Mouse (Mus musculus) naive thymus-derived CD4-positive, alpha-beta T cell, adult 5 months (primary cell): ENCODE results near the gene Gps2. TPM values are rescaled to one million over a fixed set of nuclear protein-coding genes. Genes with fewer than 3 reads are reported as not detected.

Experiments
- polyA plus RNA-seq: library from polyadenylated mRNA; unstranded; fragments of 100-300 nt; shearing (Covaris generic); gene quantifications from one replicate; pipeline ENCODE4 v1.2.1, GENCODE M21; 2017

Gene Gps2
- 253 TPM for polyA plus RNA-seq

DNA sequence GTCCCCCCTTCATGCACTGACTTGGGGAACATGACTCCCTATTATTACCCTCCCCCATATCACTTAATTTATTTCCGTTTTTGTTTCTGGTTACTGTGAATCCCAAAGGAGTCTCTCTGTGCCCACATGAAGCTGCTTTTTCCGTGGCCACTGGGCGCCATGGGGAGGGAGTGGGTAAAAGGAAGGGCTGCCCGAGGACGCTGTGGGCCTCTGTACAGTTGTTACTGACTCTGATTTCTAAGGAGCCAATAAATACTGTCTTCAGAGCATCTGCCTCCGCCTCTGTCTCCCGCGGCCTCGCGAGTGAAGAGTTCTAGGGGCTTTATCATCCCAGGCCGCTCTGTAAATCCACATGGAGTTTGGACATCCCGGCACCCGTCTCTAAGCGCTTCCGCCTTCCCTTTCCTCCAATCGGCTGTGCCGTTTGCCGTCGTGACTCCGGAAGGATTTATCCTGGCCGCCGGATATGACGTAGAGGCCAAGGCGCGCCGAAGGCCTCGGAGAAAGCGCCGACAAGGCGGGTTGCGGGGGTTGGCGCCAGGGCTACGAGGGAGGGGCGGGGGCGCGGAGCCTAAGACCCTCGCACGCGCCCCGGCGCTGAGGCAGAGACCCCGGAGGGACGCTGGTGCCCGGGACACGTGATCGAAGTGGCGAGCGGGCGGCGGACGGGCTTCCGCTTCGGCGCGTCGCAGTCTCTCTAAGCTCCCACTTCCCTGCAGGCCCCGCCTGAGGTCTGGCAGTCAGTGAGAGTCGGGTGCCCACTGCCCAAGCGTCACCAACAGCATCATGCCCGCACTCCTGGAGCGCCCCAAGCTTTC is at the start of gene Gps2:
TSS of gene Gps2 (plus strand) at position 335 of the 818 bp plus-strand sequence.

GRCm38 (mm10) chr11:69877878-69878277 is 35.8 kb upstream of the Gps2 start, which contains the start of gene Tmem95:
Gene Tmem95, minus strand, starts transcription at chr11:69878018.

DNA sequence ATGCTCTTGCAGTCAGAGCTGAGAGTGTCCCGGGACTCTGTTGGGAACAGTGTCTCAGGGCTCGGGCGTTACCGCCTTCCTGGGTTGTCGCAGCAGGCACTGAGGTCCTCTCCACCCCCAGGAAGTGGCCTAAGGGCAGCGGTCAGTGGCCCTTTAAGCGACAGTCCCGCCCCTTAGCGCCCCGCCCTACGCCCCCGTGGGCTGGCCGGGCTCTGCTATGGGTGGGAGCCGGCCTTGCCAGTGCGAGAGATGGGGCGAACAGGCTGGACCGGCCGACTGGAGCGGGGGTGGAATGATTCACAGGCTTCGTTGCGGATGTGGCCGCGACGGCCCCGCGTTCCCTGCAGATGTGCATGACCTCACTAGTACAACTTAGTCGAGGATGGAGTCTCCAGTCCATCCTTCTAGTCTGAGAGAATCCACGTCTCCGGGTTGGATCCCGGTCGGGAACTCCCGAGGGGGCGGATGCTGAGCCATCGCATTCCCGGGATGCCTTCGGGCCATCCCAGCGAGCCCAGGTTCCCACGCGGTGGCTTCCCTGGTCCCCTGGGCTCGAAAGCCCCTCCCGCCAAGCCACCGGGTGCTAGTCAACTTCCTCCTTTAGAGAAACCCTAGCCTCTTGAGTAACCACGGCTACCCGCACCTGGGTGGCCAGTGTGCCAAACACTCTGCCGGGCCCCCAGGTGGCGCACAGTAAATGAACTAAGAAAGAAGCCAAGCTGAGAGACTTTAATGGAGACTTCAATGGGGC is 32.7 kb upstream of the Gps2 start, which contains the start of gene Kctd11:
TSS of gene Kctd11 (minus strand) at position 554 of the 751 bp plus-strand sequence.

DNA sequence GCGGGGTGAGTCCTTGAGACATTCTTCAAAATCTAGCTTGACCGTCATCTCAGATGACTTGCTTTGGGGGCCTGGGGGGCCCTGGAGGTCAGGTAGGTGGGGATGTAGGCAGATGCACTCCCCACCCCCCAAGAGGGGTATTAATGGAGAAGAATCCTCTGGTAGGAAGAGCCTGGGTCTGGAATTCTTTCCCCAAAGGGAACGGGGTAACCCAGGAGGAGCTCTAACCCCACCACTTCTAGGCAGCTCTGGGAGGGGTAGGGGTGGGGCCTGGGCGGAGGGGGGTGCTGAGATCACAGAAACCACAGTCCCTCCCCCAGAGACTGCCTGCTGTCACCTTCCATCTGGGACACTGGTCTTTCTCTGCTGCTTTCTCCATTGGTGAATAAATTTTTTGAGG is 18.4 kb upstream of the Gps2 start, which contains the start of gene Acap1:
TSS of gene Acap1 (minus strand) at position 249 of the 400 bp plus-strand sequence.

DNA sequence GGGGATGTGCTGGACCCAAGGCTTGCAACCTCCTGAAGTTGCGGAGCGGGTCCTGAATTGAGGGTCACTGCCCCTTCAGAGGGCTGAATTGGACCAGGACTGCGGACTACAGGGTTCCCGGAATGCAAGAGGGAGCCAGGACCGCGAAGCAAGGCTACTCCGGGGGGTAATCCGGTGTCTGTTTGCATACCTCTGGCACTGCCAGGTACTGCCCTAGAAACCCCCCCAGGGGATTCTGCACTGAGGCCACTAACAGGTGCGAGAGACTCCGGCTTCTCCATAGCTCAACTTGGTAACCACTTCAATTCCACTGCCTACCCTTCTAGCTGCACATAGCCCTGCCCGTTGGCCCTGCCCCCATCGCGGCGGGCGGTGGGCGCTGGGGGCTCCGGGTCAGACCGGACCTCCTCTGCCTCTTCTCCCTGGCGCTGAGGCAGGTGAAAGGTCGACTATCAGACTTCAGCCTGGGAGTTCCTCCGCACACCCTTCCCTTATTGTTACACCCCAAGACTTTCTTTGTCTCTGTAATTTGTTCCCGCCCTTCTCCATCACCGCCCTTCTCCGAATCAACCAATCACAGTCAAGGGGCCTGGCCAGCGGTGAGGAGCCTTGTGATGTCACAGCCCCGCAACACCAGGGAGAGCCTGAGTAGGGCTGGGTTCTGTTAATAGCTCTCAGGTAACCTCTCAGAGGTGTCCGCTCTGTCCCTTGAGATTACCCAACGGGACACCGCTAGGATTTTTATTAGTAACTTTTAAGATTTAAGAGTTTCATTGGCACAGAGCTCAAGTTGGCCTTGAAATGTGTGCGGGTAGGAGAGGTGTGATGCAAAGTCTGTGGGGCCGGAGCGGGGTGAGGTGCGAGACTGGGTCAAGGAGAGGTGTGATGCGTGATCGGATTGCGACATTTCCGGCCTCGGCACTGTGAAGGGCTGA is 12.9 kb upstream of the Gps2 start, which contains the start of the genes 2810408A11Rik and Neurl4:
TSS of gene 2810408A11Rik (minus strand) at position 517 of the 935 bp plus-strand sequence.
TSS of gene Neurl4 (plus strand) at position 602 of the 935 bp plus-strand sequence.

DNA sequence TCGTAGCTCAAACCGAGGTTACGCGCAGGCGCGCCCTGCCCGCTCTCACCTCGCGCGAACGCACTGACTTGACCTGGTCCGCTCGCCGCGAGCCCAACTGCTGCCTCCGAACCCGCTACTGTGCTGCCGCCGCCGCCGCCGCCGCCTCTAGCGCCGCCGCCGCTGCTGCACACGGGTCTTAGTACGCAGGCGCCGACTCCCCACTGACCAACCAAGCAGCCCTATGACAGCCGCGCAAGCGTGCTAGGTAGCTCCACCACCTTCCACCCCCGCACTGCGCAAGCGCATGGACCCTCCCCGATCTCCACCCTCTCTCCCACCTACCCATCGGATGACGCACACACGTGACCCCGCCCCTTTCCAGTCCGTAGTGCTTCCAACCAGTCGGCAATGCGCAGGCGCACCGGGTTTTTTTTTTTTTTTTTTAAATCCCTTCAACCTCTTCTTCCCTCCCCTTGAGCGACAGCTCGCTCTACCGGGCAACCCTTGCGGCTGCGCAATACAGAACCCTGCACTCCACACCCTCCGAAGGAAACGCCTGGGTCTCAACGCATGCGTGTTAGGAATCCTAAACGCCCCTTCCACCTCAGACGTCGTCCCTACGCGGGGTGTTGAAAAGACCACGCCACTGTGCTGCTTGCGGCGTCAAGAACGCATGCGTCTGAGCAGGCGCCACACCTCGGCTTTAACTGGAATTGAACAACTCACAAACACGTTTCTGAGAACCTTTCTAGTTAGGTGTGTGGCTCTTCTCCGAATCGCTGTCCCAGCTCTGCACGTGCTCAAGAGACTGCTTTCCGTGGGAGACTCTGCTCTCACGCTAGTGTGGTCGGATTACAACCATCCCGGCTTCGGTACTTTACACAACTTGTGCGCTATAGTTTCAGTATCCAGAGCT is 7.7 kb downstream of the Gps2 start, which contains the start of gene Eif5a:
TSS of gene Eif5a (minus strand) at position 845 of the 898 bp plus-strand sequence.

DNA sequence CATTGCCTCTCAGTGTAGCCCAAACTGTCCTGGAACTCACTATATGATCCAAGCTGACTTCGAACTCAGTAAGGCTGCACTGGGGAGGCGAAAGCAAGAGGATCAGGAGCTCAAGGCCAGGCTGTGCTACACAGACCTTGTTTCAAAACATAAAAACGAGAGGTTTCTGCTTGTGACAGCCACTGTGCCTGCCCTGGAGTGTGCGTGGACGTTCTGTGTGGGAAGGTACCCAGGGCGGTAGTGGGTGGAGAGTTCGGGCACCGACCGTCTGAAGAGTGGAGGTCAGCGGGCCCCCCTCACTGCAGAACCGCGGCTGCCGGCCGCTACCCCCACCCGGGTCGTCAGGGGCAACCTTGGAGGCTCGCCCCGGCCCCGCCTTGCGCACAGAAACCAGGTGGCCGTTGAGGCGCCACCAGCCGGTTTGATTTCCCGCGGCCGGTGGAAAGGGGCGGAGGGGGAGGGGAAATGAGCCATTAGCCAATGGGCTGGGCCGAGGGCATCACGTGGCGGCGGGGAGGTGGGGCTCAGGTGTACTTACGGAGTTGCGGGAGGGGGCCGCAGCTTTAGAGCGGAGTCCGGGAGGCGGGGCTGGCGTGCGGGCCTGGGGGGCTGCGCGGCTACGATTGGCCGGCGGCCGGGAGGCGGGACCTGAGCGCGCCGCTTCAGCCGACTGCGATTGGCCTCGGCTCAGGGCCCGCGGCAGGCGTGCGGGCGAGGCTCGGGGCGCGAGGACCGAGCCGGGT is 21.6 kb downstream of the Gps2 start, which contains the start of gene Ybx2:
TSS of gene Ybx2 (plus strand) at position 660 of the 743 bp plus-strand sequence.

GRCm38 (mm10) chr11:69948066-69948762 is 34.5 kb downstream of the Gps2 start, which contains the start of gene Slc2a4:
Gene Slc2a4, minus strand, starts transcription at chr11:69948188.

GRCm38 (mm10) chr11:69964650-69965270 is 51.1 kb downstream of the Gps2 start, which contains the start of gene Cldn7:
Gene Cldn7, plus strand, starts transcription at chr11:69964779.

Other genes with a start within 250 kb of the Gps2 start
- gene Cd68, start 247.7 kb upstream of the Gps2 start, polyA plus RNA-seq = 2.1 TPM
- gene Eif4a1, start 241.5 kb upstream of the Gps2 start, polyA plus RNA-seq = 703 TPM
- gene Senp3, start 231.8 kb upstream of the Gps2 start, polyA plus RNA-seq = 41.7 TPM
- gene Tnfsf13, start 228.1 kb upstream of the Gps2 start, polyA plus RNA-seq = not detected
- not detected for gene Tnfsf12, start 218.0 kb upstream of the Gps2 start, polyA plus RNA-seq
- gene Tnfsfm13, start 217.8 kb upstream of the Gps2 start, polyA plus RNA-seq = not detected
- gene Polr2a, start 155.3 kb upstream of the Gps2 start, polyA plus RNA-seq = 56.9 TPM
- gene Slc35g3, start 151.9 kb upstream of the Gps2 start, polyA plus RNA-seq = not detected
- gene Zbtb4, start 148.0 kb upstream of the Gps2 start, polyA plus RNA-seq = 8.0 TPM
- 2.2 TPM for gene Chrnb1, start 117.9 kb upstream of the Gps2 start, polyA plus RNA-seq
- gene Fgf11, start 112.0 kb upstream of the Gps2 start, polyA plus RNA-seq = not detected
- not detected for gene Tmem102, start 108.3 kb upstream of the Gps2 start, polyA plus RNA-seq
- not detected for gene Gm39566, start 98.6 kb upstream of the Gps2 start, polyA plus RNA-seq
- gene Spem2, start 95.4 kb upstream of the Gps2 start, polyA plus RNA-seq = not detected
- not detected for gene Spem1, start 91.7 kb upstream of the Gps2 start, polyA plus RNA-seq
- 0.09 TPM for gene Nlgn2, start 76.1 kb upstream of the Gps2 start, polyA plus RNA-seq
- 27.8 TPM for gene Tmem256, start 75.4 kb upstream of the Gps2 start, polyA plus RNA-seq
- 18.0 TPM for gene Plscr3, start 67.5 kb upstream of the Gps2 start, polyA plus RNA-seq
- not detected for gene Tnk1, start 55.2 kb upstream of the Gps2 start, polyA plus RNA-seq
- gene Tmem95, start 35.9 kb upstream of the Gps2 start, polyA plus RNA-seq = not detected
- 0.51 TPM for gene Kctd11, start 32.5 kb upstream of the Gps2 start, polyA plus RNA-seq
- gene Acap1, start 18.3 kb upstream of the Gps2 start, polyA plus RNA-seq = 615 TPM
- 2.6 TPM for gene 2810408A11Rik, start 12.9 kb upstream of the Gps2 start, polyA plus RNA-seq
- 7.7 TPM for gene Neurl4, start 12.8 kb upstream of the Gps2 start, polyA plus RNA-seq
- gene Eif5a, start 8.1 kb downstream of the Gps2 start, polyA plus RNA-seq = 965 TPM
- not detected for gene Ybx2, start 21.9 kb downstream of the Gps2 start, polyA plus RNA-seq
- gene Slc2a4, start 34.3 kb downstream of the Gps2 start, polyA plus RNA-seq = not detected
- not detected for gene Cldn7, start 50.9 kb downstream of the Gps2 start, polyA plus RNA-seq
- gene Ctdnep1, start 67.3 kb downstream of the Gps2 start, polyA plus RNA-seq = 31.4 TPM
- gene Elp5, start 68.6 kb downstream of the Gps2 start, polyA plus RNA-seq = 47.8 TPM
- 310 TPM for gene Gabarap, start 77.3 kb downstream of the Gps2 start, polyA plus RNA-seq
- 49.5 TPM for gene Phf23, start 81.9 kb downstream of the Gps2 start, polyA plus RNA-seq
- gene Dvl2, start 86.7 kb downstream of the Gps2 start, polyA plus RNA-seq = 27.2 TPM
- gene Acadvl, start 101.5 kb downstream of the Gps2 start, polyA plus RNA-seq = 87.7 TPM
- 2.4 TPM for gene Dlg4, start 103.1 kb downstream of the Gps2 start, polyA plus RNA-seq
- not detected for gene Asgr1, start 140.2 kb downstream of the Gps2 start, polyA plus RNA-seq
- not detected for gene Asgr2, start 178.8 kb downstream of the Gps2 start, polyA plus RNA-seq
- gene Mgl2, start 216.4 kb downstream of the Gps2 start, polyA plus RNA-seq = not detected
- not detected for gene Clec10a, start 242.3 kb downstream of the Gps2 start, polyA plus RNA-seq